Comparison of ENCODE assay signal across 8 mouse cellular contexts in the genomic region with DNA sequence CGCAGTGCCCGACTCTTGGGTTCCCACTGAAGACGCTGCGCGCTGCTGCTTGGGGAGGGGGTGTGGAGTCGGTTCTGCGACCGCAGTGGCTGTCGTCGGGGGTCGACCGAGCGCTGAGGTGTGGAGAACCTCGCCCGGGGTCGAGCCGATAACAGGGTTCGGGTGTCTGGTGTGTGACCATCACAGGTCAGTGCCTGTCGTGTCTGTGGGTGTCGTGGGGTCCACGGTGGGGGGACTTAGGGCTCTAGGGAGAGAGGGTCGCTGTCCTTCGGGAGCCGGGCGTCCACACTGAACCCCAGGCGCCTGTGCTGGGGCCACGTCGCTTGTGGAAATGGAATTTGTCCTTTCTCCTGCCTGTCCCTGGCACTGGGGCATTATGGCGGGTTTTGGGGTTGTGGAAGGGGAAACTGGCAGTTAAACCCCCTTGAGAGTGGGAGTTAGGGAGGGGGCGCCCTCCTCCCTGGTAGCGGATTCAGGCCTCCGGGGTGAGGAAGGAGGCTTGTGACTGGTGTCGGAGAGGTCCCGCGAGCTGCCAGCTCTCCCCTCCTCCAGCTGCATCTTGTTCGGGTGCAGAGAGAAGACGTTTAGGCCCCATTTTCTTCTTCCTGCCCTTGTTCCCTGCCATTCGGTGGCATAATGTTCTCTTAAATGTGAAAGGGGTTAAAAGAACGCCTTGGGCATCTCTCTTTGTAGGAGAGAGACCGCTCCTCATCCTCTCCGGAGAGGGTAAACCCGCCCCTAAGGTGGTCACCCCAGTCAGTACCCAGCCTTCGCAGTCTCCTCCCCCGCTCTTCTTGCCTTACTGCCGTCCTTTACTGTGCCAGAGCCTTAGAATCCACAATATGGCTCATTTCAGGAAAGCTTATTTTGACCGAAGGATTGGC. TPM values are rescaled to one million over a fixed set of nuclear protein-coding genes. Genes with fewer than 3 reads are reported as not detected.
DNase-seq lines count a peak whose midpoint lies in the region; ATAC-seq and TF ChIP-seq lines count a peak whose summit lies in the region.

No protein-coding gene starts in this region.

- H3K4me1 ChIP-seq in ES-E14 (ENCODE audit: control insufficient read depth in 2 of 2, insufficient read depth in 2 of 2, low read length in 2 of 2, poor library complexity in 1 of 2): peaks cover 0 to 10% of the 10 kb centered on the region in 2 experiments; a peak in 2 of 4 replicates
- H3K4me1 ChIP-seq in forebrain, embryonic 15.5 days: peaks cover 39% of the 10 kb centered on the region
- H3K4me1 ChIP-seq in lung, embryonic 16.5 days (replicated peaks; ENCODE audit: control insufficient read depth, insufficient read depth, low read length): peaks cover 14% of the 10 kb centered on the region
- no peaks in the 10 kb centered on the region; the same call in 1 of the 2 replicates for H3K4me1 ChIP-seq in thymus, adult 2 months (replicated peaks; ENCODE audit: control insufficient read depth, insufficient read depth, low read length)

- intact Hi-C loops in heart, postnatal 25 days (cut with DNase I): no loop called here

- H3K9me3 ChIP-seq in ES-E14 (ENCODE audit: control insufficient read depth, insufficient read depth, low read depth, low read length): no peaks in the 10 kb centered on the region
- no peaks in the 10 kb centered on the region for H3K9me3 ChIP-seq in forebrain, embryonic 15.5 days
- no peaks in the 10 kb centered on the region for H3K9me3 ChIP-seq in lung, embryonic 16.5 days (ENCODE audit: control insufficient read depth, low read length)

- peak overlapping the region; percentile 76 for H3K27ac ChIP-seq in ES-E14 (ENCODE audit: insufficient read depth, low read depth, low read length, poor library complexity, severe bottlenecking)
- peak overlapping the region; percentile 100 for H3K27ac ChIP-seq in forebrain, embryonic 15.5 days (replicated peaks)
- peak overlapping the region; percentile 100 for H3K27ac ChIP-seq in lung, embryonic 16.5 days (ENCODE audit: low read length)
- H3K27ac ChIP-seq in thymus, adult 2 months (ENCODE audit: control insufficient read depth, insufficient read depth, low read length): peak overlapping the region; percentile 98

- H3K4me3 ChIP-seq in ES-E14 (ENCODE audit: insufficient read depth in 1 of 2, low read depth in 1 of 2, low read length in 2 of 2, poor library complexity in 1 of 2, severe bottlenecking in 1 of 2): peak overlapping the region; percentile 89 to 93
- H3K4me3 ChIP-seq in forebrain, embryonic 15.5 days: peak overlapping the region; percentile 100
- H3K4me3 ChIP-seq in lung, embryonic 16.5 days (ENCODE audit: low read length): peak overlapping the region; percentile 75
- peak overlapping the region; percentile 95 for H3K4me3 ChIP-seq in thymus, adult 2 months (ENCODE audit: control insufficient read depth, insufficient read depth, low read length)

- in situ Hi-C loops in ES-E14 (cut with MboI; ENCODE audit: low sequenced_read_pairs in 2 of 2, unreplicated experiment in 2 of 2): no loop called here

- no peak for DNase-seq in ES-E14 (ENCODE audit: low read depth, low spot score)
- DNase-seq in c-Kit-positive CD71-positive TER-119-positive erythroid progenitor cells, embryonic 14.5 days (ENCODE audit: low spot score): peak; percentile 51
- DNase-seq in heart, postnatal 25 days (ENCODE audit: low spot score): peak; percentile 29
- DNase-seq in layer of hippocampus, adult 8-10 months (ENCODE audit: low spot score in 2 of 2): peak; percentile 59 to 65
- DNase-seq in ovary, adult 18-20 months (ENCODE audit: low spot score): peak; percentile 57
- peak; percentile 80 for DNase-seq in thymus, adult 2 months

- ATAC-seq in forebrain, embryonic 15.5 days (replicated peaks): peak; percentile 21; the same call in 1 of the 2 replicates
- ATAC-seq in lung, embryonic 16.5 days (ENCODE audit: low read depth): no peak

- H3K36me3 ChIP-seq in ES-E14 (ENCODE audit: control insufficient read depth, insufficient read depth, low read length, poor library complexity, severe bottlenecking): 0 out of 2 replicates have a peak, but pooled peaks cover 2% of the 10 kb centered on the region
- no peaks in the 10 kb centered on the region for H3K36me3 ChIP-seq in forebrain, embryonic 15.5 days
- no peaks in the 10 kb centered on the region for H3K36me3 ChIP-seq in lung, embryonic 16.5 days (ENCODE audit: control insufficient read depth, insufficient read depth, low read length)
- H3K36me3 ChIP-seq in thymus, adult 2 months (ENCODE audit: control insufficient read depth, insufficient read depth, low read length): no peaks in the 10 kb centered on the region

- no peaks in the 10 kb centered on the region for H3K27me3 ChIP-seq in forebrain, embryonic 15.5 days
- H3K27me3 ChIP-seq in lung, embryonic 16.5 days (ENCODE audit: control insufficient read depth, insufficient read depth, low read depth, low read length): no peaks in the 10 kb centered on the region
- no peaks in the 10 kb centered on the region for H3K27me3 ChIP-seq in thymus, adult 2 months (ENCODE audit: control insufficient read depth, insufficient read depth, low read length)

- no peak for TF ChIP-seq CTCF in thymus, adult 2 months (IDR thresholded peaks at IDR 0.05; ENCODE audit: borderline replicate concordance, control insufficient read depth, extremely low read depth, insufficient read depth, low read length, poor library complexity)

- peak overlapping the region; percentile 97 for H3K9ac ChIP-seq in ES-E14 (ENCODE audit: insufficient read depth, low read depth, low read length, poor library complexity, severe bottlenecking)
- H3K9ac ChIP-seq in forebrain, embryonic 15.5 days (replicated peaks): peak overlapping the region; percentile 99
- peak overlapping the region; percentile 94 for H3K9ac ChIP-seq in lung, embryonic 16.5 days (ENCODE audit: low read length)

- WGBS in forebrain, embryonic 15.5 days: under 1% methylated on average over 46 of the region's 46 CpGs
- 0% methylated on average over 45 of the region's 46 CpGs for WGBS in lung, embryonic 16.5 days
- under 1% methylated on average over 46 of the region's 46 CpGs for WGBS in thymus, adult 2 months

- TF ChIP-seq POLR2A in thymus, adult 2 months (IDR thresholded peaks at IDR 0.05; ENCODE audit: control insufficient read depth, extremely low read depth, insufficient read depth, low read length, poor library complexity): no peak; the same call in 1 of the 2 replicates

- H3K4me2 ChIP-seq in forebrain, embryonic 15.5 days (replicated peaks): peak overlapping the region; percentile 82
- H3K4me2 ChIP-seq in lung, embryonic 16.5 days (ENCODE audit: low read depth, low read length): peak overlapping the region; percentile 78

TF ChIP-seq in ES-E14, 5 proteins besides CTCF, POLR2A, EP300 and RAD21:
- TF ChIP-seq MAFK (IDR thresholded peaks at IDR 0.05; ENCODE audit: insufficient read depth, low read depth, low read length): no peak
- TF ChIP-seq CHD2 (IDR thresholded peaks at IDR 0.05; ENCODE audit: low read depth, low read length): no peak
- TF ChIP-seq ZC3H11A (IDR thresholded peaks at IDR 0.05; ENCODE audit: borderline replicate concordance, low read depth, low read length): no peak
- TF ChIP-seq ZNF384 (IDR thresholded peaks at IDR 0.05; ENCODE audit: low read depth, low read length): no peak
- TF ChIP-seq HCFC1 (IDR thresholded peaks at IDR 0.05; ENCODE audit: borderline replicate concordance, insufficient read depth, low read length): no peak

RNA-seq across cellular contexts. Expression of a gene that starts 0.6 kb away (rescaled TPM):
- 9.1 and 19.2 TPM in 2 replicates for total RNA-seq in ES-E14 (2012; rRNA removed)
- polyA plus RNA-seq in forebrain, embryonic 15.5 days (2015; fragmentation: Nextera tagmentation; extraction: Ambion mirVana): 198 and 206 TPM in 2 replicates
- total RNA-seq in heart, postnatal 25 days (2021): 10 to 100 TPM; 40.0 to 52.3 TPM
- 100 to 1,000 TPM in 1 of 4 experiments, 10 to 100 TPM in 3; 91.0 to 101 (median 96.8) TPM for total RNA-seq in layer of hippocampus, adult 8-10 months (2022)
- polyA plus RNA-seq in lung, embryonic 16.5 days (2015; fragmentation: Nextera tagmentation; extraction: Ambion mirVana): 99.2 and 101 TPM in 2 replicates
- polyA plus RNA-seq in thymus, adult 2 months (2012; rRNA removed): 37.0 and 40.7 TPM in 2 replicates
